Mouse (Mus musculus) heart, postnatal 36 days (tissue): ENCODE results near the gene Slc2a9. TPM values are rescaled to one million over a fixed set of nuclear protein-coding genes. Genes with fewer than 3 reads are reported as not detected.

ENCODE experiments used
- DNase-seq, 2 experiments: peaks; one replicate each; pipeline ENCODE4 v3.0.0; 2021 to 2022
- intact Hi-C: fragments of 180-260 bp; cut with DNase I; formaldehyde crosslinking; loops from one replicate; pipeline ENCODE4 v1.15.1; 2025
- total RNA-seq, 2 experiments: library from RNA; stranded (reverse); gene quantifications; 2 replicates each; pipeline ENCODE4 v1.2.3; 2021

Slc2a9 gene
- 1 to 10 TPM; 1.4 to 2.3 TPM for total RNA-seq

DNA sequence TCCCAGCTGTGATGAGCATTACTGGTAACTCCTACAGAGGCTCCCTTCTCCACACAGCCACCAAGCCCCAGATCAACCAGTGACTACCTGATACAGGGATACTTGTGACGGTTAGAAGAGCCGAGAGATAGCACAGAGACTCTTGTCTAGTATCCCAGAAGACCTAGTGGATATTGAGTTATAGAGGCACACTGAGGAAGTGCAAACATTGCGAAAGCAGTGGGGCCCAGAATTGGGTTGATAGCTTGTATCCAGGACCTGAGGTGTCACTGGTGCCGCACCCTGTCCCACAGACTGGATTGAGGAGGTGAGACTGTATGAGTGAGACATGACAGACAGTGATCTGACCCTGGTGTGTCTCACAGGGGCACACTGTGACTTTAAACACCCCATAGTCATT lies at the start of gene Slc2a9:
Gene Slc2a9 (minus strand): TSS at position 152 of the 400 bp plus-strand sequence.
- DNase-seq, result no peak
- intact Hi-C loops, result no loop called here

DNA sequence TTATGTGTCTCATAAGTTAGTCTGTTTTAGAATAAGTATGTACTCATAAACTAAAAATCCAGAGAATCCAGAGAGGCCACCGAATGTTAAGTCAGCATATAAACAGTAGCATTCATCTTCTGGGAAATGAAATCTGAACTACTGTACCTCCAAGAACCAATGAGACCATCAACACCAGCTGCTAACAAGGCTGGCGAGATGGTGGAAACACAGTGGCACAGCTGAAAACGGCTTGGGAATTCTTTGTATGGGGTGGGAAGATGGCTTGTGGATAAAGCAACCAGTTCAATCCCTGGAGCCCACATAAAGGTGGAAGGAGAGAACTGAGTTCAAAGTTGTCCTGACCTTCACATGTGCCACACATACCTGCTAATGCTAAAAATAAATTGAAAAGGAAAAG lies 49.7 kb upstream of the Slc2a9 start:
- no peak for DNase-seq
- intact Hi-C loops, result loop anchor here (2.0 to 10.0 kb wide), 2 partner anchors 14 to 728 kb away; partner anchors contain the start of gene Msx1

DNA sequence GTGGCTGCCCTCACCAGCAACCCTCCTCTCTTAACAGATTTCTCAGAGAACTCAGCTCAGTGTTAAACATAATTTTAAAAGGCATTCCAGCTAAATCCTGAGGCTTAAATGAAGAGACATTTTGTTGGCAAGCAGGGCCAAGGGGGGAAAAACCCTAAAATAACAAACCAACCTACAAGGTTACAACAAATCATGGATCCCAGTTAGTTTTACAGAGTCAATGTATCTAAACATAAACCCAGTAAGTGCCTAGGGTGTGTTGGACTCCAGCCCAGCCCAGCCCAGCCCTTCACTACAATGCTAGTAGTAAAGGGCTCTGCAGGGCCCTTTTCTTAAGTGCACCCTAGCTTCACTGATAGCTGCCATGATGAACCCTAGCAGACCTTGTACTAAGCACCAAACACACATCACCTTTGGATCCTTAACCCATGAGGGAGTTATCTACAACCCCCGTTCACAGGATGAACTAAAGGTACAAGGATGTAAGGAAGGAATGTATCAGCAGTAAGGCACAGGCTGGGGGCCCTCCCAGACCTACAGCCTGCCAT lies 47.4 kb upstream of the Slc2a9 start:
- DNase-seq, result no peak
- intact Hi-C loops, result loop anchor here (10.0 kb wide), 1 partner anchor 725 kb away; the partner anchor contains the start of gene Msx1

DNA sequence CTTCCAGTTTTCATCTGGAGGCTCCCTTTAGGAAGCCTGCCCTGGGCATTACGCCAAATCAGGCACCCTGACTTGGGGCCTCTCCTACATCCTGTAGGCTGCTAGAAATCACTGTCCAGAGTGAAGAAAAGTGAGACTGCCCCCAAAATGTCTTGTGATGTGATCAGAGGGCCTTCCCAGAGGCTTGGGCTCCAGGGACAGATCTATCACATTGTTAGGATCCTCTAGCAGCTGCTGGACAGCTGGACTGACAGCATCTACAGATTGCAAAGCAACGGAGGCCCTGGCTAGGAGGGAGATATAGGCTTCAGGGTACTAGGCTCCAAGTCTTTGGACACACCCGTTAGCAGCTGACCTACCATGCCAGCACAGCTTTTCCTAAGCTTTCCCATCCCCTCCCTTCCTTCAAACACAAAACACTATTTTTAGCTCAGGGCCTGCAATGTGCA lies 46.5 kb upstream of the Slc2a9 start:
- intact Hi-C loops, result no loop called here
- no peak for DNase-seq

DNA sequence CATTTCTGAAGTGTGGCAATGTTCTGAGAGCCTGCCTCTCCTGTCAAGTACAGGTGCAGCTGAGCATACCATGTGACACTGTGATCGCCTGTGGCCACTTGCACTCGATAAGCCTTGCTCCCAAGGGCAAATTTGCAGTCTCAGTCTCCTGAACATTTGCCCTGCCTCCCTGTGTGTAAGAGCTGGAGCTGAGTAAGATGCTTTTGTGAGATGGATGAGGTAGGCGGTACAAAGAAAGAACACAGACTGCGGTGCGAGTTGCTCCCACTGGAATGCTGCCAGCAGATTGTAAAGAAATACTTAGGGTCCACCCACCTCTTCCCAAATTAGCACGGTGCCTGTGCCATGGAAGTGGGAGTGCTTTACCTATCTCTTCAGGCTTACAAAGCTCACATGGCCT lies 44.4 kb upstream of the Slc2a9 start:
- intact Hi-C loops, result no loop called here
- DNase-seq, result no peak

DNA sequence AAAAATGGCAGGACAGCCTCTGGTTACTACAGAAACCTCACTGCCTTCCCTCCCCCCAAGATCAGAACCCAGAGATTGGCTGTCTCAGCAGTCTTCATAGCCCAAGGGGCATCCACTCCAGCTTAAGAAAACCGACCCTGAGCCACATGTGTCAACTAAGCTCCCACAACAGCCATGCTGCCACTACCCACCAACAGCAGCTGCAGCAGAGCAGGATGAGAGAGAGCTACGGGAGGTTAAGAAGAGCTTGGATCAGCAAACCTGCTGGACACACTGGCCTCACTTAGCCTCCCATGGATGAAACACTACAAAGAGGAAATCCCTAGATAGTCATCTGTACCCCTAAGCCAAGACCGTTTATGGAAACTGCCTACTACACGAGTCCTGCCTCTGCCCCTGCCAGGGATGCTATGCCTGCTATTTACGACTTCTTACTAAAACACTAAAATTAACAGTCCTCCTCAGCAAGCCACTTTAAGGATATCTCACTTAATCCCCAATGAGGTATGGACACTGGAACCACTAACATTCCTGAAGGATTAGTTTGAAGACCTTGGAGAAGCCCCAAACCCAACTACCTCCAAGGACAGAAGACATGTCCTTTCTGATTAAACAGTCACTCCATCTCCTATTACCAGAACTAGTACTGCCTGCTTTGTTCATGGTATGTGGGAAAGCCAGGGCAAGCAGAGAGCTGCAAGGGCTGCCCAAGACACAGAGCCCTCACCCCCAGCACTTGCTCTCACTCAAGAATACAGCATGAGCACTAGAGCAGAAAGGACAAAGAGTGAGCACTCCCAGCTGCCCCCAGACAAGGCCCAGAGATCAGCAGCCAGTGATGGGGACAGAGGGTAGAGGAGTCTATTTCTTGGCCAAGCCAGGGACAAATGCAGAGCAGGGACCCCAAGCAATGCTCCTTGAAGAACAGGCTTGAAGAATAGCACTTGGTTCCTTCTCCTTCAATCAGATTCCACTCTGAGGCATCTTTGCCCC lies 41.8 kb upstream of the Slc2a9 start:
- DNase-seq, result no peak
- intact Hi-C loops, result loop anchor here (2.0 kb wide), 1 partner anchor 16 kb away; no protein-coding TSS in a partner anchor

DNA sequence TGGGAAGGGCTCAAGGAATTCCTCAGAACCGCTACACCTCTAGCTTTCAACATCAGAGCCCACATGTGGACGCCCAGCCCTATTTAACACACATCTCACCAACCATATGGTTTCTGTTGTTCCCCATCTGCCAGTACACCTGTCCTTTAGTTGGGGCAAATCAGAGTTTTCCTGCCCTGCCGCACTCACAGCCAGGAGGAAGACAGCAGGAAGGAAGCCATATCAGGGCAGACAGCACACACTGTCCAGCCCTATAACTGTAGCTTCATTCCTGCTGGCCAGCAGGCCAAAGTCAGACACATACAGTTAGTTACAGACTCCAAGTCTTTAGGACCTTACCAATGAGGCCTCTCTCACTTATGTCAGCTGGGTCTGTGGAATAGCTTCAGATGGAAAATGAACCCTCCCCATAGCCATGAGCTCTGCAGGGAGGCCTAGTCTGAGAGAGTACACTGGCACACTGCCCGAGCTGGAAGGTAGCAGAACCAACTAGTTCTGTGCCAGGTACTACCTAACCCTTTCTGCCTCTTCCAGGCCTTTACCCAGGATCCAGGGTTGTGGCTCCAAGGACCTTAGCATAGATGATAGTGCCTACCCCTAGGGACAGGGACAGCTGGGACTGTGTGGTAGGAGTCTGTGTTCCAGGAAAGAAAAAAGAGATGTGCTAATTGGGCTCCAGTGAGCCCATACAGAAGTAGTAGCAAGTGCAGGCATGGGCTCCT lies 40.7 kb upstream of the Slc2a9 start:
- peak; percentile 35 to 52 for DNase-seq
- intact Hi-C loops, result loop anchor here (2.0 kb wide), 1 partner anchor 17 kb away; no protein-coding TSS in a partner anchor

DNA sequence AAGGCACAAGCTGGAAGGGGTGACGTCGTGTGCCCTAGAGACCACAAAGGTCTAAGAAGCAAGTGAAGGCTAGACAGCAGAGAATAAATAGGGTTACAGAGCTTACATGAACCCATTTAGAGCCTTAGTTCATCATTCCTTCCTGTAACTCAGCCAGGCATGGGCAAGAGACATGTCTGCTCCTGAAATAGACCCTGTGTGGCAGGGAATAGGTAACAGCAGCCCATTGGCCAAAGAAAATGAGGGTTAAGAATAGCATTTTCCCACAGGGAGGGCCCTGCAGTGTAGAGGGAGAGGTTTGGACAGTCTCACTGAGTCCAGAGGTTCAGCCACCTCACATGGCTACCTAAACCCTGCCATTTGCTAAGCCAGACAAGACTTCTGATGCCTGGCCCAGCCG lies 38.8 kb upstream of the Slc2a9 start:
- intact Hi-C loops, result no loop called here
- no peak for DNase-seq

DNA sequence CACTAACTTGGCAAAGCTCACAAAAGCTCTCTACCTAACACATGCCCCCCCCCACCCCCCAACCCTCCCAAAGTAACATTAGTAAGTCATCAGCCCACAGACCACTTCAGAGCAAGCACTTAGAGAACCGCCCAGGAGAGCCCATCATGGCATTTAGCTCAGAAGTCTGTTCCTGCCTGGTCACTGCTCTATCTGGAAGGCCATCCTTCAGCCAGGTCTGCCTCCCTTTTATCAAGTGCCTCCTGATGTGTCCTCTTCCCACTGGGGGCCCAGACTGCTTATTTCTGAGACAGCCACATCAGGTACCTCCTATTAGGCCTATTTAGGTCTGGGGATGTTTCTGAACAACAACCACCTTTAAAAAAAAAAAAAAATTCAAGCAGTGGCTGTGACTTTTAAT lies 38.0 kb upstream of the Slc2a9 start:
- intact Hi-C loops, result no loop called here
- DNase-seq, result no peak

DNA sequence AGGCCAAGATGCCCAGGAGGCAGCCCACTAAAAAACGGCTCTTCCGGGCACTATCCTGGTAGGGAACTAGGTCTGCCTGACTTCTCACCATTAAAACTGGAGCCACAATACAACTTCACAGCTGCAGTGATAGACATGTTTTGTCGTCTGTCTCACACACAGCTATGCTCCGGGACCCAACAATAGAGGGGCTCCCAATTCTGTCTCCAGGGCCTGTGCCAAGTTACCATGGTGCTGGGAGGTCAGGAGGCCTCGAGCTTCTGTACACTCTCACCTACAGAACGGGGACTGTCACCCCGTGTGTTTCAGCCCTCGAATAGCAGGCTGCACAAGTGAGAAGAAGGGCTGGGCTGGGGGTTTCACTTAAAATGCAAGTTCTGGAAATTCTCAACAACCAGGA lies 35.6 kb upstream of the Slc2a9 start:
- intact Hi-C loops, result loop anchor here (2.0 kb wide), 1 partner anchor 14 kb away; no protein-coding TSS in a partner anchor
- no peak for DNase-seq

DNA sequence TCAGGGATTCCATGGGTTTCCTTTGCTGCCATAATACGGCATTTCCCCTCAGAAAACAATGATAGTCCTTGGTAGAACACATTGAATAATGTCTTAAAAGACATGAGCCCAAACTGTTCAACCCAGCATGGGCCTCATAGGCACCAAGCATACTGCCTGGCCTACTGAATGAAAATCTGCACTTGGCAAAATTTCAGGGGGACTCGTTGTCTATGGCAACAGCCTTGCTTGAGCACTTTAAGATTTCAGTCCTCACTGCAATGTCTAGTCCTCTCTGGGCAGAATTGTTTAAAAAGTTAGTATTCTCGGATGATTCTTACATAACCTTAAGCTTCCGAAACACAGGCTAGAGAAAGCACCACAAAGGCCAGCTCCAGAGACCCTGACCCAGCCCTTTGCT lies 34.9 kb upstream of the Slc2a9 start:
- no peak for DNase-seq
- intact Hi-C loops, result loop anchor here (2.0 kb wide), 1 partner anchor 15 kb away; no protein-coding TSS in a partner anchor

DNA sequence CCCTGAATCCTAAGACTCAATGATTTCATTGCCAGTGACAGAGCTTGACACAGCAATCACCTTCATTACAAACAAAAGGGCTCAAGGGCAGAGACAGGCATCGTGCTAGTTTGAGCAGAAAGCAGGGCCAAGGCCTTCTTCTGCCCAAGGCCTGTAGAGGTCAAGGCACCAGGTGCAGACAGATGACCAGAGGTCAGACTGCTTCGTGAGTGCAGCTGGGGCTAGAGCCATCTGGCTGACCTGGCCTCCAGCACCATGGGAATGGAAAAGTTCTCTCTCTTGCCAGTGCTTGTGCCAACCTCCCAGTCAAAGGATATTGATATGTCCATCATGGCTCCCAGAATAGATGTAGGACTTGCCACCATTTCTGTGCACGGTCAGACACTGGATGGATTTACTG lies 33.9 kb upstream of the Slc2a9 start:
- DNase-seq, result peak in 1 of 2 experiments; percentile 29
- intact Hi-C loops, result no loop called here

DNA sequence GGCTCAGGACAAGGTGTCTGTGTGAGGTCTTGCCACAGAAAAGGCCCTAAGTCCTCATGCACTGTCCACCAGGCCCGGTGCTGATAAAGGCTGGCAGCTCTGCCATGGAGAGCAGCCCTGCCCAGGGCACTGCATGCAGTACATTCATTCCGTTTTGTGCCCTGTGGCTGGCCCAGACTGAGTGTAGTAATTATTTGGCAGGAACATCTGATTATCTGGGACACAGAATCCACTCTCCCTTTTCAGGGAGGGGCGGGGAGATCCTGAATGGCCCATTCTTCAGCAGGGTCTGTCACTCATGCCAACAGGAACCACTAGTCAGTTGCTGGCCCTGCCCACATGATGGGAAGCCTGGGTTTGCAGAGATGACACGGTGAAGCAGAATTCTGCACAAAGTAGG lies 29.1 kb upstream of the Slc2a9 start:
- intact Hi-C loops, result no loop called here
- DNase-seq, result peak; percentile 31 to 33

DNA sequence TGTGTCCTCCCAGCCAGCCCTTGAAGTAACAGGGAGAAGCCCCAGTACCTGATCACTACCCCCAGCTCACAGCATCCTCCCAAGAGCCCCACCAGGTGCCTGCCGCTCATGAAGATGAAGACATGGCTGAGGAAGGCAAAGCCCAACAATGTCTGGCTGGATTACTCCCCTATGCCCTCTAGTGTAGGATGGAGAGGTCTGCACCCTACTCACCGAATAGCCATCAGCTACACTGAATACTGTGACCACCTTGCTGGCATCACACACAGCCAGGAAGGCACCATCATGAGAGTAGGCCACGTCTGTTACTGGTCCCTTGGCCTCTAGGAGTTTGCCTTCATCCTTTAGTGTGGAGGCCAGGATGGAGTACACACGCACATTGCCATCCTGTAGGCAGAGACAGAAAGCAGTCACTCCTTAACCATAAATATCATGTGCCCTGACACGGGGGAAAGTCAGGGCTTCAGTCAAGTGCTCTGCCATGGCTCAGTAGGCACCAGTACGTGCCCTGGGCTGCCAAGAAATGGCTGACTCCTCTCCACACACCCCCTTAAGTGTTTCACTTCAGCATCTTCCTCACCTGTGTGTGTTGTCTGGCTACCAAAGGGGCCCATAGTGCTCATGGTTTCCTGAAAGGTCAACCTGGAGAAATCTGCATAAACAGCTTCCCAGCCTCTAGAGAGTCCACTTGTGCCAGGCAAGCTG lies 26.9 kb upstream of the Slc2a9 start:
- no peak for DNase-seq
- intact Hi-C loops, result no loop called here

DNA sequence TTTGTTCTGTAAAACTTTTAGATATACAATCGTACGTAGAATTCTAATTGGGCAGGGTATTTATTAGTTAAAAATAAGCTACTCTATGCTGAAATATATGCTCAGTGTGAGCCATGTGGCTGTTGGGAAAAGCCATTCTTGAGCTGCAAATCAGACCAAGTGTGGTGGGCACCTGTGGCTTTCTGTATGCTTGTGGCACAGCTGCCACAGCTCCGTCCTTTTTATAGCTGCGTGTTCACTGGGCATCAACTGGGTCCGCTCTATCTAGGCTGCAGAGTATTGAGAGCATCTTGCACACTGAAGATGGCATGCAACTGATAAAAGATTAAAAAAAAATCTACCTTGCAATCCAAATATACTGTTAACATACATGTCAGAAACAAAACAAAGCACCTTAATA lies 20.0 kb upstream of the Slc2a9 start:
- intact Hi-C loops, result no loop called here
- no peak for DNase-seq

DNA sequence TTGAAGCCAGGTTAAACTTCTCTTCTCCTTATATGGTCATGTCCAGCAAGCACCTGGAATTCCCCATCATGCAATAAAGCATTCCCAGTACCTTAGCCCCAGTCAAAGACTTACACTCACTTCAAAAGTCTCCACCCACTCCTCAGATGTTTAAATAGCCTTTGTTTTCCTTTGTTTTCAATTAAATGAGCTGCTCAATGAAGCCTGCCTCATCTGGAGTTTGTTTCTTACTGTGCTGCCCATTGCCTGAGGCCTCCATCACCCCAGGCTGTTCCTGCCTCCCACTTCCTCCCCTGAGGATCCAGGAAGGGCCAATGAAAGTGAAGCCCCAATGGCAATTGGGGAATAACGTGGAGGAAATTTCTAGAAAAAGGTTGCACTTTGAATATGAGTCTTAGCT lies 17.9 kb upstream of the Slc2a9 start:
- no peak for DNase-seq
- intact Hi-C loops, result no loop called here

DNA sequence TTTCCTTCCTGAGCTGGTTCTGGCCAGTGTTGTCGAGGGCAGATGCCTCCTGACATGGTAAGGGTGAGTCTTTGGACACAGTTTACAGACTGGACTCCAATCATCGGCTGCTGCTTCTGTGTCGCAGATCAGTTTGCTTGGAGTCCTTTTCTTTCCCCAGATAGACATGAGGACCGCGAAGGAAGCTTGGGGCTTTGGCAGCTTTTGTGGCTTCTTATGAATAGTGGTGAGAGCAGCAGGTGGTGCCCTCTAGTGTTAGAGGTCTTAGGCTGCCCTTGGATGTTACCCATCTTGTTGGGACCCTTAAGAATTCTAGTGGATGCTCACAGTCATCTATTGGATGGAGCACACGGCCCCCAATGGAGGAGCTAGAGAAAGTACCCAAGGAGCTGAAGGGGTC lies 13.3 kb upstream of the Slc2a9 start:
- peak in 1 of 2 experiments; percentile 28 for DNase-seq
- intact Hi-C loops, result loop anchor here (1.0 kb wide), 1 partner anchor 209 kb away; no protein-coding TSS in a partner anchor

DNA sequence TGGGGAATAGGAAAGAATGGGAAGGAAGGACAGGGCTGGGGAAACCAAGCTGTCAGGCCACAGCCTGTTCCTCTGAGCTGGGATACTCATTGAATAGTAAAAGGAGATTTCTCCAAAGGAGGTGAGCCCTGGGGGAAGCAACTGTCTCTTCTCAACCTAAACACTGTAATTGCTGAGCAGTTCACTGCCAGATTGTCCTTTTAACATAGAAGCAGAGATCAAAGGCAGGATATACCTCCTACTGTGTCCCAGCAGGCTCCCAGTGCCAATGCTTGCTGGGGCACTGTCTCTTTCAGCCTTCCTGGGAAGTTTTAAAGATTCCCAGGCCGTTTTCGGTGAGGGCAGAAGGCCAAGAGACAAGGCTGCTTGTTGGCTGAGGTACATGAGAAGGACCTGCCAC lies 10.0 kb upstream of the Slc2a9 start:
- intact Hi-C loops, result no loop called here
- DNase-seq, result no peak

DNA sequence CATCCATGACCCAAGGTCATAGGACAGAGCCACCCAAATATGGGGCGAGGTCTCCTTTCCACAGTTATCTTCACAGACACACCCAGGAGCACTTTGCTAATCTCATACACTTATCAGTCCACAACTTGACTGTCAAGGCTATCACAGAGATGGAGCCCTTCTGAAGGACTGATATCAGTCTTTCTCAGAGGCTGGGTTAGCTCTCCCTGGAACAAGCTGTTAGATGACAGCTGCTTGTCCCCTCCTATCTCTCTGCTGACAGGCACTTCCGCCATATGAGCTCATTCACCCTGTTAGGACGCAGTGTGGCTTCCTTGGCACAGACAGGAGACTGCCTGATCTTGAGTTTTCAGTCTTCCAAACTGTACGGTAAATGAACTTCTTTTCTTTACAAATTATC lies 6.6 kb upstream of the Slc2a9 start:
- no peak for DNase-seq
- intact Hi-C loops, result no loop called here

DNA sequence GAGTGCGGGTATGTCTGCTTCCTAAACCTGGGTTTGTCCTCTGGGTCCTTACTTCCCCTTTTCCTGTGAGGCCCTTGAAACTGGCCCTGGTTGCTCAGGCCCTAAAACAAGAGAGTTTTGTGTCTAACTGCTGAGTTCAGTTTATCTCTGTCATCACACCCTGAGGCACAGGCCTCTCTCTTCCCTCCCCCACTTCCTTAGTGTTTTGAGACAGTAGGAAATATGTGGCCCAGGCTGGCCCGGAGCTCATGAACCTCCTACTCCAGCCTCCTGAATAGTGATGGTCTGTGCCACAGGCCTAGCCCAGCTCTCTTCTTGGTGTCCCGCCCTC lies 2.5 kb upstream of the Slc2a9 start:
- intact Hi-C loops, result no loop called here
- DNase-seq, result no peak
